Mouse (Mus musculus) midbrain, embryonic 10.5 days (tissue): Measurements from ENCODE around the gene Jak3. TPM values are rescaled to one million over a fixed set of nuclear protein-coding genes. Genes with fewer than 3 reads are reported as not detected.
A peak's percentile ranks its signal among the peaks of the same experiment; 100 is the strongest.
"Not testable (repeated sequence)": the region's sequence is repeated elsewhere in the genome, so short reads cannot be mapped to it uniquely, and the experiment has no call there.

ENCODE experiments used
- DNase-seq: peaks from one replicate; pipeline ENCODE4 v3.0.0-alpha.2; 2017; ENCODE audit warnings: low spot score
- H3K27ac ChIP-seq: fragments of 300-500 bp; sonication (generic); replicated peaks from 2 replicates; pipeline ENCODE4 v1.5.1; 2016; ENCODE audit warnings: mild to moderate bottlenecking
- H3K27me3 ChIP-seq: fragments of 300-500 bp; sonication (generic); 2 replicates; pipeline ENCODE4 v1.6.1; 2016; ENCODE audit warnings: low read depth, mild to moderate bottlenecking; ENCODE audit not compliant: poor library complexity, severe bottlenecking
- H3K36me3 ChIP-seq: fragments of 300-500 bp; sonication (generic); 2 replicates; pipeline ENCODE4 v1.6.1; 2016; ENCODE audit warnings: mild to moderate bottlenecking, moderate library complexity
- H3K4me1 ChIP-seq: fragments of 300-500 bp; sonication (generic); 2 replicates; pipeline ENCODE4 v1.6.1; 2016
- H3K4me3 ChIP-seq: fragments of 300-500 bp; sonication (generic); 2 replicates; pipeline ENCODE4 v1.5.1; 2016; ENCODE audit warnings: mild to moderate bottlenecking, moderate library complexity
- H3K9me3 ChIP-seq: fragments of 300-500 bp; sonication (generic); replicated peaks from 2 replicates; pipeline ENCODE4 v1.6.1; 2016; ENCODE audit warnings: mild to moderate bottlenecking
- WGBS: fragments of 180-500 bp; shearing (Covaris S2); methylation state at CpG from one replicate; pipeline ENCODE4 v1.1.7; 2016; 5-methylcytosine and 5-hydroxymethylcytosine counted together
- polyA plus RNA-seq: library from polyadenylated mRNA; unstranded; fragments of >200 nt; fragmentation: Nextera tagmentation; extraction: Ambion mirVana; gene quantifications from 2 replicates; pipeline ENCODE4 v1.2.1, GENCODE M21; 2016

The Jak3 gene
- polyA plus RNA-seq, 1 experiment from 2014 or later: 2.8 TPM

DNA sequence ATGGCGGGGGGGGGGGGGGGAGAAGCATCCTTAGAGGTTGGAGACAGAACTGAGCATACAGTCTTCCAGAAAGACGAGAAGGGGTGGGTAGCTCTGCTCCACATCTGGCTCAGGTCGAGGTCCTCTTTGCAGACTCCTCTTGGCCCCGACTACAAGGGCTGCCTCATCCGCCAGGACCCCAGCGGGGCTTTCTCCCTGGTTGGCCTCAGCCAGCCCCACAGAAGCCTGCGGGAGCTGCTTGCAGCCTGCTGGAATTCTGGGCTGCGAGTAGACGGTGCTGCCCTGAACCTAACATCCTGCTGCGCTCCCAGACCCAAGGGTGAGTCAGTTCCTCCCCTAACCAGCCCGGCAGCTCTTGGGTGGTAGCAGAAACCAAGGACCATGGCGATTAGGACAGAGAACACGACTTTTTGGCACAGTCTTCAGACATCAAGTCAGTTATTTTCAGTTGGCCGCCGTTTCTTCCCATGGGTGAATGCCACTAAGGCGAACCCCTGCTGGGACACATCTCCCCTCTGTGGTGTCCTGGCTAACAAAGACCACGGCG lies 5.3 kb downstream of the Jak3 start:
- no peaks in the 10 kb centered on the region for H3K36me3 ChIP-seq
- WGBS: under 1% methylated on average over 17 of the region's 18 CpGs
- H3K27me3 ChIP-seq: peaks cover 100% of the 10 kb centered on the region
- peaks cover 36% of the 10 kb centered on the region for H3K4me1 ChIP-seq
- DNase-seq: no peak
- H3K4me3 ChIP-seq: no peak overlapping the region
- no peak overlapping the region for H3K27ac ChIP-seq
- H3K9me3 ChIP-seq: 0 out of 2 replicates have a peak, but pooled peaks cover 5% of the 10 kb centered on the region

DNA sequence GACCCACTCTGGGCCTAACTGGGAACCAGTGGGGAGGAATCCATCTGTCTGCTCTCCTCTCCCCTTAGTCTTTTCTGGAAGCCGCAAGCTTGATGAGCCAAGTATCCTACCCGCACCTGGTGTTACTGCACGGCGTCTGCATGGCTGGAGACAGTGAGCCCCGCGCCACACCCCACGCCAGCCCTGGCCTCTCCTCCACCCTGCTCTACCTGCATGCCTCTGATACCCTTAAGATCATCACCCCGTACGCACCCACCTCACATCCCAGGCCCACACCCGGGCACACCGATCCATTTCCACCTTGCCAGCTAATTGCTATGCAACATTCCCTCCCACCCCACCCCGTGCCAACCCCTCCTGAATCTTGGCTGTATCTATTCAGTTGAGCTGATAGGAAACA lies 6.7 kb downstream of the Jak3 start:
- H3K4me1 ChIP-seq: peaks cover 47% of the 10 kb centered on the region
- H3K9me3 ChIP-seq: 0 out of 2 replicates have a peak, but pooled peaks cover 5% of the 10 kb centered on the region
- H3K4me3 ChIP-seq: no peak overlapping the region
- no peak overlapping the region for H3K27ac ChIP-seq
- H3K36me3 ChIP-seq: no peaks in the 10 kb centered on the region
- 57% methylated on average over 12 of the region's 12 CpGs for WGBS
- DNase-seq: no peak
- H3K27me3 ChIP-seq: peaks cover 100% of the 10 kb centered on the region

DNA sequence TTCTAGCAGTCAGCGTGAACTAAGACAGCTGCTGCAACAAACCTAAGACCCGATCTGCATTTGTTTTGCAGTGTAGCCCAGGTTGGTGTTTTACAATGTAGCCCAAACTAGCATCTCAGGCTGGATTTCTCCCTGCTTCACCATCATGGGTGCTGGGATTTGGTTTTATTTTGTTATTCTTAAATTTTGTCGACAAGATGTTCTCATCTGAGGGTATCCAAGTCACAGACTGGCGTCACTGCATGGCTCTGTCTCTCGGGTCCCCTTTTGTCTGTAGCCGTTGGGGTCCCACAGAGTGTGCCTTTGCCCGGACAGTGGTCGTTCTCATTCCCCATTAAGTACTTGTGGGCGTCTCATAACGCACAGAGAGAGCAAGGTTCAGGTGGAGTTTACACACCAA lies 8.6 kb downstream of the Jak3 start:
- no peak overlapping the region for H3K27ac ChIP-seq
- peaks cover 46% of the 10 kb centered on the region for H3K4me1 ChIP-seq
- H3K4me3 ChIP-seq: no peak overlapping the region
- no peak for DNase-seq
- no peaks in the 10 kb centered on the region for H3K9me3 ChIP-seq
- WGBS: 11% methylated on average over 10 of the region's 10 CpGs
- no peaks in the 10 kb centered on the region for H3K36me3 ChIP-seq
- H3K27me3 ChIP-seq: peaks cover 100% of the 10 kb centered on the region

DNA sequence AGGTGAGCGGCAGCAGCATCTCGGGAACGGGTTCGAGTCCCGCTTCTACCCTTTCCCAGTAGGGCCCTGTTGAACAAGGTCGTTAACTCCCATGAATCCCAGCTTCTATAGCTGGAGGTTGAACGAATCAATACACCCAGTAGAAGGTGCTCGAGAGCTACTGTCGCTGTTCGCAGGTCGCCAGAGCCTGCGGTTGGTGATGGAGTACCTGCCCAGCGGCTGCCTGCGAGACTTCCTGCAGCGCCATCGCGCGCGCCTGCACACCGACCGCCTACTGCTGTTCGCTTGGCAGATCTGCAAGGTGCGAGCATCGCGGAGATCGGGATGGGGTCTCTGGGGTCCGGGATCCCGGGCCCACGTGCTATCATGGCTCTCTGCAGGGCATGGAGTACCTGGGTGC lies 9.5 kb downstream of the Jak3 start:
- peak overlapping the region; percentile 41 for H3K4me3 ChIP-seq
- no peak for DNase-seq
- no peaks in the 10 kb centered on the region for H3K36me3 ChIP-seq
- 1% methylated on average over 29 of the region's 29 CpGs for WGBS
- peaks cover 100% of the 10 kb centered on the region for H3K27me3 ChIP-seq
- no peaks in the 10 kb centered on the region for H3K9me3 ChIP-seq
- H3K4me1 ChIP-seq: peaks cover 39% of the 10 kb centered on the region
- no peak overlapping the region for H3K27ac ChIP-seq

DNA sequence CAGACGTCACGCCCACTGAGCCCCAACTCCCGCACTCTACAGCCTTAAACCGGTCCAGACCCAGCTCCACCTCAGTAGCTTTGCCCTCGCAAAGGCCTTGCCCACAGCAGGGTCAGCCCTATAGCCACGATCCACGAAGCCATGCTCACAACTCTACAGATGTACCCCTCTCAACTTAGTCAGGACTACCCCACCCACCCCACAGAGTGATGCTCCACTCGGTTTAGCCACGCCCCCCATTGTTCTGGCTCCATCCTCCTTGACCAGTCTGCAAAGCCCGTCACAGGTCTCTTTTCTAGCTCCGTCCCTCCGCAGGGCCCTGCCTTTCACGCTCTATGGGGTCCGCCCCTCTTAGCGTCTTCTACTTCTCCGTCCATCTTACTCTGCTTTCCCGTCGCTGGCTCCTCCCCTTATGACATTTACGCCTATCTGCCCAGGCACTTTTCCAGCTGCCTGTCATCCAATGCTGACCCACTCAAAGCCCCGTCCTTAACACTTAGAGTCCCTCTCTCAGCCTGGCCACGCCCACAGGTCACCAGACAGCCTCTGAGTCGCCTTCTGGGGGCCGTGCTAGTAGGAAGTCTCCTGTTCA lies 10.1 kb downstream of the Jak3 start:
- Histone ChIP-seq H3K27me3 (peaks cover 100% of the 10 kb centered on the region), H3K27ac (no peak overlapping the region), H3K36me3 (no peaks in the 10 kb centered on the region), H3K4me1 (peaks cover 35% of the 10 kb centered on the region), H3K4me3 (peak overlapping the region; percentile 41), H3K9me3 (no peaks in the 10 kb centered on the region)
- under 1% methylated on average over 23 of the region's 23 CpGs for WGBS
- DNase-seq: no peak

DNA sequence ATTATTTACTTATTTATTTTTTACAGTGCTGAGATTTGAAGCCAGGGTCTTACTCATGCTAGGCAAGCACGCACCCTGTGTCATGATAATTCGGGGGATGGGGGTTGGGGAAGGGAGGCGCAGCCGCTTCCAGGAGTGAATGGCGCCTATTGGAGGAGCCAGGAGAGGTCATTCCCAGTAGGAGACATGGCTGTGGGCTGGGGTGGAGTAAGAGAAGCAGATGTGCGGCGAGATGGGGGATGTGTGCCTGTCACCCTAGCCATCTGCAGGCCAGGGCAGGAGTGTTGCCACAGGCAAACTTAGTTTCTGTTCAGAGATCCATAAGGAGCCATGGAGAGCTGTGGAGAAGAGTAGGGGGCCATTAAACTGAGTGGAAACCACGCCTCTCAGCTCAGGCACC lies 11.5 kb downstream of the Jak3 start:
- Histone ChIP-seq H3K4me3 (no peak overlapping the region), H3K36me3 (no peaks in the 10 kb centered on the region), H3K27me3 (peaks cover 100% of the 10 kb centered on the region), H3K27ac (no peak overlapping the region), H3K9me3 (no peaks in the 10 kb centered on the region), H3K4me1 (peaks cover 37% of the 10 kb centered on the region)
- 3% methylated on average over 8 of the region's 8 CpGs for WGBS
- no peak for DNase-seq

DNA sequence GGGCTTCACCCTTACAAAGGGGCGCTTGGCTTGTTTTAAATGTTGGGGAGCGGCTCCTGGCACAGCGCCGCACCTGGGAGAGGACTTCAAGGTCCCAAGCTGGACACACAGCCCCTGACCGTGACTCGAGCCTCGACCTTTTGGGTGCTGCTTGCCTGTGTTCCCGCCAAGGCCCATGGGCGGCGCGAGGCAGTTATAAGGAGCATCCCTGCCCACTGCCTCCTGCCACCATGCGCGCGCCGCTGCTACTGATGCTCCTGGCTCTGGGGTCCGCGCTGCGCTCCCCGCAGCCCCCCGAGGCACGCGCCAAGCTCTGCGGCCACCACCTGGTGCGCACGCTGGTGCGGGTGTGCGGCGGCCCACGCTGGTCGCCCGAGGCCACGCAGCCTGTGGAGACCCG lies 12.9 kb downstream of the Jak3 start, which contains the start of gene Insl3:
TSS of gene Insl3 (plus strand) at position 187 of the 400 bp plus-strand sequence.
- Histone ChIP-seq H3K27ac (no peak within 1 kb of the TSS), H3K9me3 (no peaks in the 10 kb centered on the region), H3K4me1 (peaks cover 50% of the 10 kb centered on the region), H3K36me3 (no peaks in the 10 kb centered on the region), H3K4me3 (no peak within 1 kb of the TSS), H3K27me3 (peaks cover 100% of the 10 kb centered on the region)
- no peak for DNase-seq
- WGBS: 7% methylated on average over 33 of the region's 33 CpGs

DNA sequence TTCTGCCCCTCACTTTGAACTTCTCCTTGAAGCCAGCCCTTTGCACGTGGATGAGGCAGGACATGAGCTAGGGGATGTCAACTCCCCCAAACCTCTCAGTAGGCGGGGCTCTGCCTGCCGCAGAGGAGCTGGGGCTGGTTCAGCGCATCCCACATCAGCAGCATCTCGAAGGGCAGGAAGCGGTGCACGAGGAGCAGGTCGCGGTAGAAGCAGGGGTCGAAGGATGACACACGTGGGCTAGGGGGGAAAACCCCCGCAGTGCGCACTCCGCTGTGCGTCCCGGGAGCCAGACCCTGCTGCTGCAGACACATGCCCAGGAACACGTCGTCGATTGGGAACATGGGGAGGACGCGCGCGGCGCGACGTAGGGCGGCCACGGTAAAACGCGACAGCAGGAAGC lies 16.4 kb downstream of the Jak3 start:
- H3K36me3 ChIP-seq: no peaks in the 10 kb centered on the region
- no peaks in the 10 kb centered on the region for H3K9me3 ChIP-seq
- peaks cover 98% of the 10 kb centered on the region for H3K27me3 ChIP-seq
- H3K4me1 ChIP-seq: peaks cover 25% of the 10 kb centered on the region
- no peak for DNase-seq
- H3K27ac ChIP-seq: no peak overlapping the region
- 5% methylated on average over 30 of the region's 30 CpGs for WGBS
- peak overlapping the region; percentile 28; the same call in 1 of the 2 replicates for H3K4me3 ChIP-seq

DNA sequence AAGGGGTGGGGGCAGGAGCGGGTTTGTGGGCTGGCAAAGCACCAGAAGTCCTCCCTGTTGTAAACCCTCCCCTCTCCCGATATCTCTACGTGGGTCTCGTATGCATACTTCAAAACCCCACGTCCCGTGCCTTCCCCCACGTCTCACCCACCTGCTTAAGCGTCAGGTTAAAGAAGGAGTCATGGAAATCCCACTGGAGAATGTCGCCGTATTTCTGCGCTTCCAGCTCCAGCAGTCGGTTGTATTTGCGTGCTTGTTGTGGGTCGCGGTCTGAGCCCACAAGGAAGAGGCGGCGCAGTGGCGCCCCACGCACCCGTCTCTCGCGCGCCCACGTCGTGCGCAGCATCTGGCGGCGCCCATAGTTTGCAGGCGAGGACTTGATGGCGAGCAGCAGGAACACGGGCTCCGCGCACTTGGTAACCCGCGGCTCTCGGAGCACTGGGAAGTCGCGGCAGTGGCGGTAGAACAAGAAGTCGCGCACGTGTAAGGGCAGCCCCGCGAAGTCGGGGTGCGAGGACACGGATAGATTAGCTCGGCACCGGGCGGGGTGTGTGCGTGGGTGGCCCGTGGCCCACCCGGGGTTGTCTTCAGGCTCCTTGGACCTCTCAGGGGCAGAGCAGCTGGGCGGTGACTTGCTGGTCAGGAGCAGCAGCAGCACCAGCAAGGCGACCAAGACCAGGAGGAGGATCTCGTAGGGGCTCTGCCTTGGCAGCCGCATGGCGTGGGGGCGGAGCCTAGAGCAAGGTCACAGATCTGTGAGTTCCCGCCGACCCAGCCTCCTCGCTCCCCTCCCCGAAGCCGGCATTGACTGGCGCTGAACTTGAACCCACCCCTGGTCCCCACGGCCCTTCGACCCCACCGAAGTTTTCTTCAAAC lies 17.3 kb downstream of the Jak3 start:
- peak overlapping the region; percentile 28 for H3K4me3 ChIP-seq
- H3K9me3 ChIP-seq: no peaks in the 10 kb centered on the region
- H3K27me3 ChIP-seq: peaks cover 98% of the 10 kb centered on the region
- WGBS: 10% methylated on average over 68 of the region's 68 CpGs
- DNase-seq: no peak
- H3K27ac ChIP-seq: no peak overlapping the region
- no peaks in the 10 kb centered on the region for H3K36me3 ChIP-seq
- peaks cover 18% of the 10 kb centered on the region for H3K4me1 ChIP-seq

DNA sequence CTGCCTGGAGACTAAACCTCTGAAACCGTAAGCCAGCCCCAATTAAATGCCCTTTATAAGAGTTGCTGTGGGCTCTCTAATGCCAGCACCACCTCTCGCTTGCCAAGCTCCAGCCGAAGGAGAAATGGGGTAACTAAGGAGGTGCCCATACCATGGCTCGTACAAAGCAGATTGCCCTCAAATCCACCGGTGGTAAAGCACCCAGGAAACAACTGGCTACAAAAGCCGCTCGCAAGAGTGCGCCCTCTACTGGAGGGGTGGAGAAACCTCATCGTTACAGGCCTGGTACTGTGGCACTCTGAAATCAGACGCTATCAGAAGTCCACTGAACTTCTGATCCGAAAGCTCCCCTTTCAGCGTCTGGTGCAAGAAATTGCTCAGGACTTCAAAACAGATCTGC lies 19.4 kb downstream of the Jak3 start:
- not testable (repeated sequence) for H3K4me3 ChIP-seq, H3K9me3 ChIP-seq, H3K27ac ChIP-seq, H3K36me3 ChIP-seq, DNase-seq
- WGBS: 64% methylated on average over 12 of the region's 12 CpGs
- Histone ChIP-seq H3K27me3 (peaks cover 98% of the 10 kb centered on the region), H3K4me1 (peaks cover 17% of the 10 kb centered on the region)

DNA sequence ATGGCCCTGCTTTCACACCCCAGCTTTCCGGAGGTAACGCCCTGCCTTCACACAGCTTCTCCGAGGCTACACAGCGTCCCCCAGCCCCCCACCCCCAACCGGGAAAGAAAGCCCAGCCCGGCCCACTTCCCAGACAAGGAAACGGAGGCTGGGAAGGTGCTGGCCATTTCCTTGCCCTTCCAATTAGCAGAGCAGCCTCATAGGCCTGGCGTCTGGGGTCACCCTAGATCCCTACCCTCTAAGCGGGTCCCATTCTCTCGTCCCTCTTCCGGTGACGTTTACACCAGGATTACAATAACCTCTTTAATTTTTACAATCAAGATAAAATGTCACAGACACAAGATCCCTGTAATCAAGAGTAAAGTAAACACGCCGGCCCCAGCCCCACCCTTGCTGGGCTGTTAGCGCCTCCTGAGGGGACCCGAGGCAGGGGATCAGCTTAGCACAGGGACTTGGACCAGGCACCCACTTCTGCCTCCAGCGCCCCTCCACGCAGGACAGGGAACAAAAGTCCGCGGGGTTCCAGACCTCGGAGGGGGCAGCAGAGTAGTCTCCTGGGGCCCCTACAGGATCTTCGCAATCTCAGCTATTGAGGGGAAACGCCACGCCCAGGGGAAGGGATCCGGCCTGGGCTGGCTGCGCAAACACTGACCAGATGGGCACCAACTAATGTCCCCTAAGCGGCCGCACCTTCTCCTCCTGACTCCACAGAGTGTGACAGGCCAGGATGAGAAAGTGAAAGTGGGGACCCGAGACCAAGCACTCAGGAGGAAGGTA lies 24.6 kb downstream of the Jak3 start:
- Histone ChIP-seq H3K4me3 (peak overlapping the region; percentile 35), H3K9me3 (no peaks in the 10 kb centered on the region), H3K27me3 (peaks cover 95% of the 10 kb centered on the region), H3K27ac (no peak overlapping the region), H3K4me1 (peaks cover 8% of the 10 kb centered on the region; the same call in 1 of the 2 replicates), H3K36me3 (no peaks in the 10 kb centered on the region)
- 9% methylated on average over 29 of the region's 29 CpGs for WGBS
- no peak for DNase-seq

DNA sequence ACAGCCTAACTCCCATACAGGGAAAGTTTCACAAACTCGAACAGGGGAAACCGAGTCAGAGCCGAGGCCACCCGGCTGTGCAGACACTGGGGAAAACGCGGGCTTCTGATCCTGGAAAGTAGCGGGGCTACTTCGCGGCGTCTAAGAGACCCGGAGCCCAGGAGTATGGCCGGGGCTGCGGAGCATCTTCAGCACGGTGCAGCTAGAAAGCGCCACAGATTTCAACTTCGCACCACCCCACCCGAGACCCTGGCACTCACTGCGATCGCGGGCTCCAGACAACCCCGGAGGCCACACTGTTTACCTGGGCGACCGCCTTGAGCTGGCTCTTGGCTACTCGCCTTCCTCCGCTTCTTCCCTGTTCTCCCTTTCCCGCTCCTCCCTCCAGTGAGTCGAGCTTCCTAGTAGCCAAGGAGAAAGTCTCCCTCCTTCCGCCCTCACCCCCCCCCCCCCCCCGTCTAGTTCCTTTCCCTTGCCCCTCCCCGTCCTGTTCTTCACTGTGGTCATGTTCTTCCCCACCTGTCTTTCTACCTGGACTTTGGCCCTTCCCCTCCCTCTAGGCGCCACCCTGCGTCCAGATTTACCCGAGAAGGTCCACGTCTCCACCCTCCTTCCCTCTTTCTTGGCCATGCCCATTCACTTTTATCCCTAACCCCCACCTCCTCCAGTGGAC lies 25.5 kb downstream of the Jak3 start, which contains the start of gene B3gnt3:
TSS of gene B3gnt3 (minus strand) at position 376 of the 673 bp plus-strand sequence.
- no peaks in the 10 kb centered on the region for H3K9me3 ChIP-seq
- no peak for DNase-seq
- 18% methylated on average over 32 of the region's 34 CpGs for WGBS
- no peaks in the 10 kb centered on the region for H3K36me3 ChIP-seq
- peaks cover 8% of the 10 kb centered on the region; the same call in 1 of the 2 replicates for H3K4me1 ChIP-seq
- no peak within 1 kb of the TSS for H3K27ac ChIP-seq
- peak within 1 kb of the TSS; percentile 35 for H3K4me3 ChIP-seq
- peaks cover 88% of the 10 kb centered on the region for H3K27me3 ChIP-seq
